Mouse (Mus musculus) ZHBTc4 (cell line): Measurements from ENCODE around the gene Smpdl3b.
A peak's percentile ranks its signal among the peaks of the same experiment; 100 is the strongest.
"Not testable (repeated sequence)": the region's sequence is repeated elsewhere in the genome, so short reads cannot be mapped to it uniquely, and the experiment has no call there.

Source experiments
- DNase-seq: peaks from one replicate; pipeline ENCODE4 v3.0.0-alpha.2; 2011; ENCODE audit warnings: low read depth, low spot score

Gene Smpdl3b

GRCm38 (mm10) chr4:132756974-132757373, at the start of gene Smpdl3b:
TSS of gene Smpdl3b (minus strand) at chr4:132757252.
- DNase-seq: peak; percentile 86

GRCm38 (mm10) chr4:132806620-132807191, 49.7 kb upstream of the Smpdl3b start:
- no peak for DNase-seq

- DNase-seq: no peak
Observed at GRCm38 (mm10) chr4:132805599-132806197, 48.6 kb upstream of the Smpdl3b start.

- no peak for DNase-seq
Observed at GRCm38 (mm10) chr4:132805146-132805545, 48.1 kb upstream of the Smpdl3b start.

- no peak for DNase-seq
Observed at GRCm38 (mm10) chr4:132804331-132804730, 47.3 kb upstream of the Smpdl3b start.

- DNase-seq: no peak
Observed at GRCm38 (mm10) chr4:132803876-132804275, 46.8 kb upstream of the Smpdl3b start.

- DNase-seq: no peak
Observed at GRCm38 (mm10) chr4:132803212-132803611, 46.2 kb upstream of the Smpdl3b start.

GRCm38 (mm10) chr4:132802171-132802637, 45.2 kb upstream of the Smpdl3b start:
- DNase-seq: peak; percentile 57

- no peak for DNase-seq
Observed at GRCm38 (mm10) chr4:132801176-132802077, 44.4 kb upstream of the Smpdl3b start.

GRCm38 (mm10) chr4:132799845-132800244, 42.8 kb upstream of the Smpdl3b start:
- DNase-seq: no peak

GRCm38 (mm10) chr4:132798666-132799065, 41.6 kb upstream of the Smpdl3b start:
- not testable (repeated sequence) for DNase-seq

- no peak for DNase-seq
Observed at GRCm38 (mm10) chr4:132798028-132798427, 41.0 kb upstream of the Smpdl3b start.

- no peak for DNase-seq
Observed at GRCm38 (mm10) chr4:132797461-132797860, 40.4 kb upstream of the Smpdl3b start.

- peak; percentile 92 for DNase-seq
Observed at GRCm38 (mm10) chr4:132796196-132796886, 39.3 kb upstream of the Smpdl3b start, which contains the start of gene Themis2. TSS of gene Themis2 (minus strand) at chr4:132796387.

- DNase-seq: no peak
Observed at GRCm38 (mm10) chr4:132795171-132795570, 38.1 kb upstream of the Smpdl3b start.

- DNase-seq: no peak
Observed at GRCm38 (mm10) chr4:132794760-132795159, 37.7 kb upstream of the Smpdl3b start.

GRCm38 (mm10) chr4:132794028-132794427, 37.0 kb upstream of the Smpdl3b start:
- no peak for DNase-seq

- not testable (repeated sequence) for DNase-seq
Observed at GRCm38 (mm10) chr4:132793322-132794004, 36.4 kb upstream of the Smpdl3b start.

- no peak for DNase-seq
Observed at GRCm38 (mm10) chr4:132789731-132790130, 32.7 kb upstream of the Smpdl3b start.

- DNase-seq: no peak
Observed at GRCm38 (mm10) chr4:132785228-132785627, 28.2 kb upstream of the Smpdl3b start.

GRCm38 (mm10) chr4:132783732-132784131, 26.7 kb upstream of the Smpdl3b start:
- DNase-seq: no peak
